Mouse (Mus musculus): ENCODE measurements around the gene C1s1. TPM values are rescaled to one million over a fixed set of nuclear protein-coding genes. Genes with fewer than 3 reads are reported as not detected.
A peak's percentile ranks its signal among the peaks of the same experiment; 100 is the strongest.
"Not testable (repeated sequence)": the region's sequence is repeated elsewhere in the genome, so short reads cannot be mapped to it uniquely, and the experiment has no call there.

Gene C1s1
- total RNA-seq (2017): not detected in 2 replicates

DNA sequence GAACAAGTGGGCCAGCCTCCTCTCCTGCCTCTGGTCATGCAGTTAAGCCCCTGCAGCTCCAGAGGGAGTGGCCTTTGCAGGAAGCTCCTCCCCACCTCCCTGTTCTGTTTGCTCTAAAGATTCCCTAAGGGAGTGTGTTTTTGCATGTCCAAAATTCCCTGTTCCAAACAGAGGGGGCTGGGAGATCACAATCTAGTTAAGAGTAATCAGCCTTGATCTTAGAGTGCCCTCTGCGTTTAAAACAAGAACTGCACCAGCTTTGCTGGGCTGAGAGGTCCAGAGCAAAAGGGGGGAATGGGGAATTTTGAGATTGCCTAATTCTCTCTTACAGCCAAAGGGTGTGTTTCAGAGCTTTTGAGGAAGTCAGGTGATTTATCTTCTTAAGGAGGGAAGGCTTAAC, at the start of gene C1s1:
Gene C1s1 (minus strand): TSS at position 76 of the 400 bp plus-strand sequence.
- ATAC-seq (replicated peaks in 1 of 2; ENCODE audit: insufficient read depth in 1 of 2, low FRiP score in 2 of 2, low TSS enrichment in 1 of 2, low read depth in 1 of 2, poor library complexity in 2 of 2, severe bottlenecking in 2 of 2): peak; percentile 73

DNA sequence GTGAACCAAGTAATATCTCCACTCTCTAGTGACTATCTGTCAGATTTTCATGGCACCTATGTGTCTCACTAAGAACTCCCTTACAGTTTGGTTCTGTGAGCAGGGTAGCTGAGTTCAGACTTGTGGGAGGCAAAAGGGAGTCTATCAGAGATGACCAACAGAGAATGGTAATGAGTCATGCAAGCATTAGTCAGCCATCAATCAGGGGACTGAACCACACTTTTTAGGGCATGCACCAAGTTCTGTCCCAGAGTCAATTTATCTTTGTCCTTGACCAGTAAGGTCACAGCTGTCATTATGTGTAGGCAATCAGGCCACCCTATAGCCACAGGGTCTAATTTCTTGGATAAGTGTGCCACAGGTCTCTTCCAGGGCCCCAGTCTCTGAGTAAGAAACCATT, 46.6 kb upstream of the C1s1 start:
- no peak for ATAC-seq (replicated peaks in 1 of 2; ENCODE audit: insufficient read depth in 1 of 2, low FRiP score in 2 of 2, low TSS enrichment in 1 of 2, low read depth in 1 of 2, poor library complexity in 2 of 2, severe bottlenecking in 2 of 2)

DNA sequence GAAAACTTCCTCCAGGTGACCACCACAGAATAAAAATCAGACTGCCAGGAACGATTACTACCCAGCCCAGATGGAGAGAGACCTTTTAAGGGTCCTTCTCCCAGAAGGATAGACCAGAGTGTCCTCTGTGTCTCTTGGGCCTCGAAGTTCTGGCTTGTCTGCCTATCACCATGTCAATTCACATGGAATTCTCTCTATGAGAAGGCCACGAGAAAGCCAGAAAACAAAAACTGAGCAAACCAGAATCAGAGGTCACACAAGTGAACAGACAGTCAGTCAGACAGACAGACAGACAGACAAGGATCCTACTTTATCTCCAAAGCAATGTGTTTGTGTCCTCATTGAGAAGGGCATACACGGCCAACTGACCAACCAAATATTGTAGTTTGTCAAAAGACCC, 44.1 kb upstream of the C1s1 start:
- ATAC-seq (replicated peaks in 1 of 2; ENCODE audit: insufficient read depth in 1 of 2, low FRiP score in 2 of 2, low TSS enrichment in 1 of 2, low read depth in 1 of 2, poor library complexity in 2 of 2, severe bottlenecking in 2 of 2): no peak

DNA sequence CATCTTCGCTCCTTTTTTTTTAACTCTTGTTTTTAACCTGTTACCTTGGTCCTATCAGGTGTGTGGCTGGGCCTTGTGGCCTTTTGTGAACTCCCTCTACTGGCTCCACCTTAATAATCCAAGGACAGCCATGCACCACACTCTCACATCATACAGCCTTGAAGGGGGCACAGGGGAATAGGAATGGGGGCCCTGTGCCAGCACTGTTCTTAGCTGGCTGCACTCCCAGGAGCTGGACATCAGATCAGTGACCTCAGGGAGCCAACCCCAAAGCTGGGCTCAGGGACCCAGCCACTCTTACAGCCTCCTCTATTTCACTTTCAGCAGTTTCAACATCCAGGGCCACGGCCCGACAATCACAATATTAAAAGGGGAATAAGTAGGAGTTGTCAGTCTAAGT, 43.6 kb upstream of the C1s1 start:
- ATAC-seq (replicated peaks in 1 of 2; ENCODE audit: insufficient read depth in 1 of 2, low FRiP score in 2 of 2, low TSS enrichment in 1 of 2, low read depth in 1 of 2, poor library complexity in 2 of 2, severe bottlenecking in 2 of 2): no peak

DNA sequence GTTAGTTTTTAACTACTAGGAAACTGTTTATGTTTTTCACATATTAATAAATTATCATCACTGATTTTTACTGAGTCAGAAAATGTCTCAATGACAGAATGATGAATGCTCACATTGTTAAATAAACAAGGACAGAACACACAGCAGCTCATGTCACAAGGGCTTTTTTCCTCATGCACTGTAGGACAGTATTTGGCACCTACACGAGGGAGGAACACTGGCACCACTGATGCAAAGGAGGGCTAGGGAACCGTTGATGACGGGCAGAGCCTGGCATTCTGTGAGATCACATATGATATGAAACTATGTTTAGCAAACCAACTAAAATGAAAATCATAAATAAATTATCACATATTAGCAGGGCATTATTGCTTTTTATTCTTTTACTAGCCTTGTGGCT, 42.8 kb upstream of the C1s1 start:
- ATAC-seq (replicated peaks in 1 of 2; ENCODE audit: insufficient read depth in 1 of 2, low FRiP score in 2 of 2, low TSS enrichment in 1 of 2, low read depth in 1 of 2, poor library complexity in 2 of 2, severe bottlenecking in 2 of 2): no peak

DNA sequence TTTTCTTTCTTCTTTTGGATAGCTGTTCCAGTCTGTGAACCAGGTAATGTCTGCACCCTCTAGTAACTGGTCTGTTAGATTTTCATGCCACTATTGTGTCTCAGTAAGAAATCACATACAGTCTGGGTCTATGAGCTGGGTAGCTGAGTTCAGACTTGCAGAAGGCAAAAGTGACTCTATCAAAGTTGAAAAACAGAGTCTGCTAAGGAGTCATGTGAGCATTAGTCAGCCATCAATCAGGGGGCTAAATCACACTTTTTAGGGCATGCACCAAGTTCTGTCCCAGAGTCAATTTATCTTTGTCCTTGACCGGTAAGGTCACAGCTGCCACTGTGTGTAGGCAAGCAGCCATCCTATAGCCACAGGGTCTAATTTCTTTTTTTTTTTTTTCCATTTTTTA, 40.1 kb upstream of the C1s1 start:
- ATAC-seq (replicated peaks in 1 of 2; ENCODE audit: insufficient read depth in 1 of 2, low FRiP score in 2 of 2, low TSS enrichment in 1 of 2, low read depth in 1 of 2, poor library complexity in 2 of 2, severe bottlenecking in 2 of 2): no peak

DNA sequence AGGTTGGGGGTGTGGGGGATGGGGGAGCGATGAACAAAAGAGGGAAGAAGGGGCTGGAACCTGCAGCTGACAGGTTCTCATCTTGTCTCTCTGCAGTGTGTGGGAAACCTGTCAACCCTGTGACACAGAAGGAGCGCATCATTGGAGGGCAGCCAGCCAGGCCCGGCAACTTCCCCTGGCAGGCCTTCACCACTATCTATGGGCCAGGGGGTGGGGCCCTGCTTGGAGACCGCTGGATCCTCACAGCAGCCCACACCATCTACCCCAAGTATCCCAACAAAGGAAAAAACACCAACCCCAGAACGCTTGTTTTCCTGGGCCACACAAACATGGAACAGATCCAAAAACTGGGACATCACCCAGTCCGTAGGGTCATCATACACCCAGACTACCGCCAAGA, 38.0 kb upstream of the C1s1 start:
- not testable (repeated sequence) for ATAC-seq (replicated peaks in 1 of 2; ENCODE audit: insufficient read depth in 1 of 2, low FRiP score in 2 of 2, low TSS enrichment in 1 of 2, low read depth in 1 of 2, poor library complexity in 2 of 2, severe bottlenecking in 2 of 2)

DNA sequence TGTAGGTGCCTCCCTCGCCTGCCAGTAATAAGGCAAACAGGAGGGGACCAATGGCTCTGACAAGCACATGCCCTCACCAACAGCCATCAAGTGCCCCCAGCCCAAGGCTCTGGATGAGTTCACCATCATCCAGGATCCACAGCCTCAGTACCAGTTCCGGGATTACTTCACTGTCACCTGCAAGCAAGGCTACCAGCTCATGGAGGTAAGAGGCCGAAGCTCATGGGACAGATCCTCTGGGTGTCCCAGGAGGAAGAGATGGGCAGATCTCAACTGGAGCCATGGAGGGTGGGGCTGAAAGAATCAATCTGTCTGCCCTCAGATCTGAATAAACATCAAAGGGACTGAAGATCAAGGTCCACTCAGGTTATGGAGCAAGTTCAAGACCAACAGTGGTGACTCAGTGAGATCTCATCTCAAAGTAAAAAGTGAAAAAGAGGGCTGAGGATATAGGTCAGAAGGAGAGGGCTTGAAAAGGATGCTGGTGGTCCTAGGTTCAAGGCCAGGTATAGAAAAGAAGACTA, 33.1 kb upstream of the C1s1 start:
- not testable (repeated sequence) for ATAC-seq (replicated peaks in 1 of 2; ENCODE audit: insufficient read depth in 1 of 2, low FRiP score in 2 of 2, low TSS enrichment in 1 of 2, low read depth in 1 of 2, poor library complexity in 2 of 2, severe bottlenecking in 2 of 2)

DNA sequence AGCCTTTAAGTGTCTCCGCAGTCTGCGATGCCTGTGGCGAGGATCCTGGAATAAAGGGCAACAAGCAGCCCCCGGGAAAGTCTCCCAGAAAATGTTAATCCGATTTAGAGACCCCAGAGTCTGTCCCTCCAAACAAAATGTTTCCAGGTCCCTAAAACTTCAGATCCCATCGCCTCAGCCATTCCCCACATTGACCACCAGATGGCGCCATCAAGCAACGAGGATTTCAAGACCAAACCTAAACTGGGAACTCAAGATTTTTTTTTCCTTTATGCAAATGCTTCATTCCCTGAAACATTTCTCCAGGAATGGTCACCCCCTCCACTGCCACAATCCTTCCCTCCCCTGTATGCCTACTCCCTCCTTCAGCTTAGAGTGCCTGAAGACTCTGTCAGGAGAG, 27.9 kb upstream of the C1s1 start, which contains the start of gene C1rb:
Gene C1rb (plus strand): TSS at position 269 of the 400 bp plus-strand sequence.
- ATAC-seq (replicated peaks in 1 of 2; ENCODE audit: insufficient read depth in 1 of 2, low FRiP score in 2 of 2, low TSS enrichment in 1 of 2, low read depth in 1 of 2, poor library complexity in 2 of 2, severe bottlenecking in 2 of 2): peak in 1 of 2 experiments; percentile 59; a peak in 2 of 4 replicates

DNA sequence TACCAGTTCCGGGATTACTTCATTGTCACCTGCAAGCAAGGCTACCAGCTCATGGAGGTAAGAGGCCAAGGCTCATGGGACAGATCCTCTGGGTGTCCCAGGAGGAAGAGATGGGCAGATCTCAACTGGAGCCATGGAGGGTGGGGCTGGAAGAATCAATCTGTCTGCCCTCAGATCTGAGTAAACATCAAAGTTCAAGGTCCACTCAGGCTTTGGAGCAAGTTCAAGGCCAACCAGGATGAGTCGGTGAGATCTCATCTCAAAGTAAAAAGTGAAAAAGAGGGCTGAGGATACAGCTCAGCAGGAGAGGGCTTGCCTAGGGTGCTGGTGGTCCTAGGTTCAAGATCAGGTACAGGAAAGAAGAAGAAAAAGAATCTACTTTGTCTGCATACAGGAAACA, 19.5 kb upstream of the C1s1 start:
- ATAC-seq (replicated peaks in 1 of 2; ENCODE audit: insufficient read depth in 1 of 2, low FRiP score in 2 of 2, low TSS enrichment in 1 of 2, low read depth in 1 of 2, poor library complexity in 2 of 2, severe bottlenecking in 2 of 2): not testable (repeated sequence)

DNA sequence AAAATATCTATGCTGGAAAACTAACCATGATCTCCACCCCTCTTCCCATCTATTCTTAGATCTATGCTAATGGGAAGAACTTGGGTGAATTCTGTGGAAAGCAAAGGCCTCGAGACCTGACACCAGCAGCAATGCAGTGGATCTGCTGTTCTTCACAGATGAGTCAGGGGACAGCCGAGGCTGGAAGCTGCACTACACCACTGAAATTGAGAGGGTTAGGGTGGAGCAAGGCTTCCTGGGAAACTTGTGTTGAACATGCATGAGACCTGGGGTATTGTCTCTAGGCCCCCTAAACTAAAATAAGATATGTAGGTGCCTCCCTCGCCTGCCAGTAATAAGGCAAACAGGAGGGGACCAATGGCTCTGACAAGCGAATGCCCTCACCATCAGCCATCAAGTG, 19.0 kb upstream of the C1s1 start:
- not testable (repeated sequence) for ATAC-seq (replicated peaks in 1 of 2; ENCODE audit: insufficient read depth in 1 of 2, low FRiP score in 2 of 2, low TSS enrichment in 1 of 2, low read depth in 1 of 2, poor library complexity in 2 of 2, severe bottlenecking in 2 of 2)

DNA sequence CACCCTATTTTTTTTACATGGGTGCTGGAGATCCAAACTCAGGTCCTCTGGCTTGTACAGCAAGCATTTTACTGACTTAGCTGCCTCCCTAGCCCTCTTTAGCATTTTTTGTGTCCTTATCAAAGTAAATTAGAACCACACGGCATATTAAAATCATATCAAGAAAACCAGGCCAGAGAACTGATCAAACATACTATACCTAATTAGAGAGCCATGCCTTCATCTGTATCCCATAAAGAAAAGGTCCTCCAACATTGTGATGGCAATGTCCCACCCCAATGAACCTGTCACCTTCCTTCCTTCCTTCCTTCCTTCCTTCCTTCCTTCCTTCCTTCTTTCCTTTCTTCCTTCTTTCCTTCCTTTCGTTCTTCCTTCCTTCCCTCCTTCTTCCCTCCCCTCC, 13.8 kb upstream of the C1s1 start:
- ATAC-seq (replicated peaks in 1 of 2; ENCODE audit: insufficient read depth in 1 of 2, low FRiP score in 2 of 2, low TSS enrichment in 1 of 2, low read depth in 1 of 2, poor library complexity in 2 of 2, severe bottlenecking in 2 of 2): not testable (repeated sequence)

DNA sequence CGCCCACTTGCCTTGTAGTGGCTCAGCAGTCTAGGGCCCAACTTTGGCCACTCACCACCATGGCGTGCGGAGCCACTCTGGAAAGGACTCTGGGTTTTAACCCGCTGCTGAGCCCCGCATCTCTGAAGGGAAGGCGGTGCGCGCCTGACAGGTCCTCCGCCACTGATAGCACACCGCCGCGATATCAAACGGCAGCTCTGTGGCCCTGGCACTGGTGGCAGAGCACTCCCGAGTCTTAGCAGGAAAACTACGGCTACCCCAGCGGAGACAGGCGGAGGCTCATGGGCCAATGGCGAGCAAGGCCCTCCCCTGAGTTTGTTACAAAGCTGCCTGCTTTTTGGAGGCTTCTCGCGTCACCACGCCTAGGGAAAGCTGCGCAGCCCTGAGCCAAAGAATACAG, 10.6 kb upstream of the C1s1 start:
- ATAC-seq (replicated peaks in 1 of 2; ENCODE audit: insufficient read depth in 1 of 2, low FRiP score in 2 of 2, low TSS enrichment in 1 of 2, low read depth in 1 of 2, poor library complexity in 2 of 2, severe bottlenecking in 2 of 2): no peak

DNA sequence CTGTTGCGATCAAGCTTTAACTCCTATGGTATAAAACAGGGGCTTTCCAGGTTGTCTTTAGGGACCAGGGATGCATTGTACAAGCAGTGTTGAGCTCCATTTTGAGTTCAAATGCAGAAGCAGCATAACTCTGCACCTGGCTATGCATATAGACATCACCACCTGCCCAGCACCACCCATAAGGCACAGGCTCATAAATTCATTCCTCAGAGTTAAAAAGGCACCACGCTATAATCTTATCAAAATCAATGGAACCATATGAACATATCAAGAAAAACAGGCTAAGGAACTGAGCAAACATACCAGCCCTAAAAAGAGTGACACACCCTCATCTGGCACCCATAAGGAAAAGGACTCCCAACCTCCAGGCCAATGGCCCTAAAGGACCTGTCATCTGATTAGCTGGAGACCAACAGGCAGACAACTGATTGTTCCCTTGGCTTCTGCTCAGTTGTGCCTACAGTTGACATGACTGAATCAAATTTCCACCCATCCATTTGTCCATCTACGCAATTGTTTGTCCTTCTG, 6.9 kb upstream of the C1s1 start:
- no peak for ATAC-seq (replicated peaks in 1 of 2; ENCODE audit: insufficient read depth in 1 of 2, low FRiP score in 2 of 2, low TSS enrichment in 1 of 2, low read depth in 1 of 2, poor library complexity in 2 of 2, severe bottlenecking in 2 of 2)

DNA sequence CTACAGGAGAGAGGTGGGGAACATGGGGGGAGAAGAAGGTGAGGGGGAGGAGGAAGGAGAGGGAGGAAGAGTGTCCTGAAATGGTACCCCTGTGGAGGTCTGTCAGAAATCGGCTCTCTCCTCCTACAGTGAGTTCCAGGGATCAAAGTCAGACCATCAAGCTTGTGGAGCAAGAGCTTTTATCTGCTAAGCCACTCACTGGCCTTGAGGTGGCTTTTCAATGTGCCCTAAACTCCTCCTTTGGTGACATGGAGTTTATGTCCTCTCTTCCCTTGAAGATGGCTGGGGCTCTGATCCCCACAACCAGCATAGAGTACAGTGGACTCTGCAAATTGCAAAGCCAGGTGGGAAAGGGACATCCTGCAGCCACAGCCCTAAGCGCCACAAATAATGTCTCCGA, 5.8 kb upstream of the C1s1 start:
- not testable (repeated sequence) for ATAC-seq (replicated peaks in 1 of 2; ENCODE audit: insufficient read depth in 1 of 2, low FRiP score in 2 of 2, low TSS enrichment in 1 of 2, low read depth in 1 of 2, poor library complexity in 2 of 2, severe bottlenecking in 2 of 2)

DNA sequence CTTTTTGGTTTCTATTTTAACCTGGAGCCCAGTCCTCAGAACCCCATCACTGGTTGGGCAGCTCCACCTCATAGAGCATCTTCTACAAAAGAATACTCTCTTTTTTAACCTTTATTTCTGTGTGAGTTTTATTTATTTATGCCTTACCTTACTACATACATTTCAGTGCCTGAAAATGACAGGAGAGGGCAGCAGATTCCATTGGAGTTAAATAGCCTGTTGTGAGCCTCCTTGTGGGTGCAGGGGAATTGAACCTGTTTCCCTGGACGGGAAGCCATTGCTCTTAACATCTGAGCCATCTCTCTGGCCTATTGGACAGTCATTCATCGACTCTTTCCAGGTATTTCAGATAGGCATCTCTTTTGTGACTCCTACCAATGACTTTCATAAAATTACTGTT, 3.3 kb upstream of the C1s1 start:
- no peak for ATAC-seq (replicated peaks in 1 of 2; ENCODE audit: insufficient read depth in 1 of 2, low FRiP score in 2 of 2, low TSS enrichment in 1 of 2, low read depth in 1 of 2, poor library complexity in 2 of 2, severe bottlenecking in 2 of 2)

DNA sequence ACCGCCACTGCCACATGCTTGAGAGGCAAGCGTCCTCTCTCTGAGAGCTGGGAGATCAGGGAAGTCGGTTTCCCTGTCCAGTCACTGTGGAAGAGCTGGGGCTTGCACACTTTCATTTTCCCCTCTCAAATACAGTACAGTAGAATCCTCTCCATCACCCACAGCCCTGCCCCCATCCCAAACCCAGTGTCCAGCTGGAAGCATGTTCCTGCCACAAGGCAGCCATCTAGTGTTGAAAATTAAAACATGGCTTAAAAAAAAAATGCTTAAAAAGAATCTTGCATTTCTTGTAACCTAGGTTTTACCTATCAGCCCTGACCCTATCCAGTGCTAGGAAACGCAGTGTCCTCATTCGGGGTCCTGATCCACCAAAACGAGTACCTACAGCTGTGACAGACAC, 2.3 kb upstream of the C1s1 start:
- ATAC-seq (replicated peaks in 1 of 2; ENCODE audit: insufficient read depth in 1 of 2, low FRiP score in 2 of 2, low TSS enrichment in 1 of 2, low read depth in 1 of 2, poor library complexity in 2 of 2, severe bottlenecking in 2 of 2): no peak

DNA sequence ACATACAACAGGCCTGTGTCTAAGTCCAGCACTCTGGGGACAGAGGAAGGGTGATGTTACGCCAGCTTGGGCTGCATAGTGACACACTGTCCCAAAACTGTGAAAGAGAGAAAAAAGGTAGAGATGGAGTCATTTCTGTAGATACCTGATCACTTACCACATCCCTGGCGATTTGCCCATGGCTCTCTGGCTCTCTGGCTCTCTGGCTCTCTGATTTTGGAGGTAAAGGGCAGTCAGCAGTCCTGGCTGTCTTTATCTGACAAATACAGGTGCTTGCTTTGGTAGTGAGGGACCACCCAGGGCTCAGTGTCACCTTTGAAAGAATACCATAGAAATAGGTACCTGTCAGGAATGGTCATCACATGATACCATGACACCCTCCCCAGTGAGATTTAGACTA, 983 bp downstream of the C1s1 start:
- not testable (repeated sequence) for ATAC-seq (replicated peaks in 1 of 2; ENCODE audit: insufficient read depth in 1 of 2, low FRiP score in 2 of 2, low TSS enrichment in 1 of 2, low read depth in 1 of 2, poor library complexity in 2 of 2, severe bottlenecking in 2 of 2)

DNA sequence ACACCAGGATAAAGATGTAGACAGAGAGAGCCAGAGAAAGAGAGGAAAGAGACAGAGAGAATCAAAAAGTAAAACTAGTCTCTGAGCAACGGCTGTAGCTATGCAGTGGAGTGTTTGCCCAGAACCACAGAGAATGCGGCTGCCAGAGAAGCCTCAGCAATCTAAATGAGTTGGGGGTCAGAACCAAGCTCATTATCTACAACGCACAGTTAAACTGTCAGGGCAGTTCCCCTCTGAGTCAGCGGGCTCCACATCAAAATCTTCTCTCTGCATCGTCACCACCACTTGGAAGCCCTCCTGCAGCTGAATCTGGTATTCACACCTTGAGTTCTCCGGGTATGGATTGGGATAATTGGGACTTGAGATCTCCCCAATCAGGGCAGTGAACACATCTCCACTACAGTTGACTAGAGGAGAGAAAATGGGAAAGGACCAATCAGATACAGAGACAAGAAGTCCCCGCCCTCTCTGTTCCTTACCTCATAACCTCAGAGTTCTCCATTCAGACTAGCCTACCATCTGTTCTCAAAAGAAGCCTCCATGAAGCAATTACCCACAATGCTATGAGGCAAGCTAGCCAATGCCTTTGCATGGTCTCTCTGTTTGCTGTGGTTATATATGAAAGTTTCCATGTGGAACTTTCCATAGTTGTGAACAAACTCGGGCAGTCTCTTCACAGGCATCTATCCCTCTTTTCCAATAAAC, 5.9 kb downstream of the C1s1 start:
- not testable (repeated sequence) for ATAC-seq (replicated peaks in 1 of 2; ENCODE audit: insufficient read depth in 1 of 2, low FRiP score in 2 of 2, low TSS enrichment in 1 of 2, low read depth in 1 of 2, poor library complexity in 2 of 2, severe bottlenecking in 2 of 2)
